8 mouse cellular contexts compared by ENCODE assay signal in the genomic region with DNA sequence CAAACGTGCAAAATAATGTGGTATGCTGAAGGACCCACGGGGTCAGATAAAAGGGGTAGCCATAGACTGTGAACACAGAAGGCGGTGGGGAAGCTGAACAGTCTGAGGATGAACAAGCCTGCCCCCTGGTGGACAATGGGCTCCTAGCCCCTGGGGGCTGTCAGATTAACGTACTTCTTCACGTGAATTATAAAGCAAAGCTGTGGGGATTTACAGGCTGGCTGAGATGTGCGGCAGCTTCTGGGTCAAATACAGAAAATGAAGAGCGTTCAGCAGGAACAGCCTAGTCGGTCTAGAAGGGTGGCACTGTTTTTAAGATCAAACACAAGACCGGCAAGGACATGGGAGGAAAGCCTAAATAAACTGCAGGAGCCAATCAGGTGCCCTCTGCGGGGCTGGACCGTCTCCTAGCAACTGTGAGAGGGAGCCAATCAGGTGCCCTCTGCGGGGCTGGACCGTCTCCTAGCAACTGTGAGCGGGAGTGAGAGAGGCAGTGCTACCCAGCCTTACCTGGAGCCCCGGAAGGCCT. TPM values are rescaled to one million over a fixed set of nuclear protein-coding genes. Genes with fewer than 3 reads are reported as not detected.
DNase-seq lines count a peak whose midpoint lies in the region; ATAC-seq and TF ChIP-seq lines count a peak whose summit lies in the region.

No protein-coding gene starts in this region.

- peak; percentile 53 for DNase-seq in adrenal gland, adult 2 months
- peak; percentile 51 for DNase-seq in embryo, embryonic 11.5 days (ENCODE audit: low read depth, low spot score)
- DNase-seq in heart, adult 2 months = peak; percentile 18 to 64
- DNase-seq in kidney, adult 2 months = peak; percentile 54
- peak; percentile 80 for DNase-seq in left cerebral cortex, postnatal 4 days
- peak; percentile 91 for DNase-seq in midbrain, embryonic 14.5 days
- peak; percentile 61 for DNase-seq in stomach, postnatal 0 days (ENCODE audit: low spot score)

- H3ac ChIP-seq in C2C12 (ENCODE audit: control insufficient read depth, insufficient read length, low read depth) = no peak overlapping the region

- H3K36me3 ChIP-seq in C2C12 (ENCODE audit: control insufficient read depth, insufficient read depth) = peaks cover 9% of the 10 kb centered on the region
- peaks cover 5% of the 10 kb centered on the region for H3K36me3 ChIP-seq in heart, adult 2 months (ENCODE audit: control insufficient read depth, insufficient read depth, low read length)
- H3K36me3 ChIP-seq in kidney, adult 2 months (ENCODE audit: control insufficient read depth, insufficient read depth, low read length) = peaks cover 2% of the 10 kb centered on the region; the same call in 1 of the 2 replicates
- H3K36me3 ChIP-seq in midbrain, embryonic 14.5 days (ENCODE audit: control insufficient read depth, insufficient read depth, low read length) = peaks cover 27% of the 10 kb centered on the region
- no peaks in the 10 kb centered on the region; the same call in 1 of the 2 replicates for H3K36me3 ChIP-seq in stomach, postnatal 0 days (ENCODE audit: control insufficient read depth, insufficient read depth, low read length)

- no peaks in the 10 kb centered on the region for H3K27me3 ChIP-seq in C2C12 (ENCODE audit: control insufficient read depth, insufficient read depth, insufficient read length)
- no peaks in the 10 kb centered on the region for H3K27me3 ChIP-seq in heart, adult 2 months (ENCODE audit: control insufficient read depth, insufficient read depth, low read length)
- H3K27me3 ChIP-seq in kidney, adult 2 months (replicated peaks; ENCODE audit: control insufficient read depth, insufficient read depth, low read length) = no peaks in the 10 kb centered on the region
- no peaks in the 10 kb centered on the region for H3K27me3 ChIP-seq in midbrain, embryonic 14.5 days (ENCODE audit: control insufficient read depth, insufficient read depth, low read length)
- H3K27me3 ChIP-seq in stomach, postnatal 0 days (ENCODE audit: control insufficient read depth, insufficient read depth, low read length) = no peaks in the 10 kb centered on the region

- TF ChIP-seq POLR2A in heart, adult 2 months (IDR thresholded peaks at IDR 0.05; ENCODE audit: insufficient read depth, low read depth, low read length) = no peak
- TF ChIP-seq POLR2A in kidney, adult 2 months (IDR thresholded peaks at IDR 0.05; ENCODE audit: low read depth, low read length) = no peak

- intact Hi-C loops in heart, adult 2 months (cut with DNase I) = no loop called here
- intact Hi-C loops in left cerebral cortex, postnatal 4 days (cut with DNase I) = no loop called here

- ATAC-seq in midbrain, embryonic 14.5 days (ENCODE audit: low FRiP score, low TSS enrichment) = peak; percentile 98
- ATAC-seq in stomach, postnatal 0 days (ENCODE audit: low FRiP score, low TSS enrichment) = peak; percentile 75; the same call in 1 of the 2 replicates

- no peak overlapping the region for H3K9ac ChIP-seq in heart, adult 2 months (ENCODE audit: low read depth, low read length)
- H3K9ac ChIP-seq in midbrain, embryonic 14.5 days (replicated peaks; ENCODE audit: low read length) = no peak overlapping the region
- no peak overlapping the region for H3K9ac ChIP-seq in stomach, postnatal 0 days (ENCODE audit: low read length)

- WGBS in heart, adult 2 months = 47% methylated on average over 15 of the region's 15 CpGs
- 45% methylated on average over 15 of the region's 15 CpGs for WGBS in kidney, adult 2 months
- WGBS in midbrain, embryonic 14.5 days = 3% methylated on average over 15 of the region's 15 CpGs
- 30% methylated on average over 15 of the region's 15 CpGs for WGBS in stomach, postnatal 0 days

- H3K4me3 ChIP-seq in C2C12 (ENCODE audit: insufficient read depth, poor library complexity, severe bottlenecking) = no peak overlapping the region
- H3K4me3 ChIP-seq in heart, adult 2 months = no peak overlapping the region
- no peak overlapping the region for H3K4me3 ChIP-seq in kidney, adult 2 months (ENCODE audit: insufficient read depth, low read depth, low read length)
- peak overlapping the region; percentile 35 for H3K4me3 ChIP-seq in midbrain, embryonic 14.5 days (replicated peaks; ENCODE audit: low read depth, low read length)
- no peak overlapping the region for H3K4me3 ChIP-seq in stomach, postnatal 0 days (ENCODE audit: low read depth, low read length)

- no peaks in the 10 kb centered on the region for H3K79me2 ChIP-seq in C2C12 (ENCODE audit: control insufficient read depth, insufficient read depth)
- H3K79me2 ChIP-seq in heart, adult 2 months (replicated peaks; ENCODE audit: control insufficient read depth, insufficient read depth, low read length) = no peaks in the 10 kb centered on the region

- peak; percentile 1 for TF ChIP-seq CTCF in C2C12 (IDR thresholded peaks at IDR 0.05; ENCODE audit: control insufficient read depth, insufficient read depth, insufficient read length)
- TF ChIP-seq CTCF in heart, adult 2 months (IDR thresholded peaks at IDR 0.05) = peak; percentile 89
- TF ChIP-seq CTCF in kidney, adult 2 months (conservative IDR thresholded peaks at IDR 0.05; ENCODE audit: insufficient read depth, insufficient read length, low read depth, low read length) = peak; percentile 64
- TF ChIP-seq CTCF in stomach, postnatal 0 days (IDR thresholded peaks at IDR 0.05; ENCODE audit: low read depth) = peak; percentile 78

- peaks cover 5% of the 10 kb centered on the region; the same call in 1 of the 2 replicates for H3K9me3 ChIP-seq in midbrain, embryonic 14.5 days (ENCODE audit: control insufficient read depth, low read length)
- H3K9me3 ChIP-seq in stomach, postnatal 0 days (ENCODE audit: control insufficient read depth, low read length) = 0 out of 2 replicates have a peak, but pooled peaks cover 2% of the 10 kb centered on the region

- peaks cover 3% of the 10 kb centered on the region; the same call in 1 of the 2 replicates for H3K4me1 ChIP-seq in heart, adult 2 months (ENCODE audit: control insufficient read depth, insufficient read depth, low read length)
- H3K4me1 ChIP-seq in kidney, adult 2 months (ENCODE audit: control insufficient read depth, insufficient read depth, low read length) = no peaks in the 10 kb centered on the region
- H3K4me1 ChIP-seq in midbrain, embryonic 14.5 days (ENCODE audit: control insufficient read depth, insufficient read depth, low read length) = peaks cover 3% of the 10 kb centered on the region
- no peaks in the 10 kb centered on the region for H3K4me1 ChIP-seq in stomach, postnatal 0 days (replicated peaks; ENCODE audit: control insufficient read depth, insufficient read depth)

- H3K27ac ChIP-seq in heart, adult 2 months = no peak overlapping the region
- no peak overlapping the region for H3K27ac ChIP-seq in kidney, adult 2 months (ENCODE audit: insufficient read depth, low read depth, low read length)
- H3K27ac ChIP-seq in midbrain, embryonic 14.5 days (replicated peaks; ENCODE audit: low read depth, low read length) = peak overlapping the region; percentile 63
- H3K27ac ChIP-seq in stomach, postnatal 0 days (replicated peaks) = no peak overlapping the region

- H3K79me3 ChIP-seq in C2C12 (ENCODE audit: low read depth) = no peaks in the 10 kb centered on the region

- H3K4me2 ChIP-seq in midbrain, embryonic 14.5 days (ENCODE audit: low read length) = peak overlapping the region; percentile 51
- H3K4me2 ChIP-seq in stomach, postnatal 0 days (replicated peaks; ENCODE audit: low read depth) = no peak overlapping the region

- TF ChIP-seq EP300 in heart, adult 2 months (IDR thresholded peaks at IDR 0.05; ENCODE audit: insufficient read depth, low read depth, low read length) = no peak
- no peak for TF ChIP-seq EP300 in stomach, postnatal 0 days (optimal IDR thresholded peaks at IDR 0.05)

TF ChIP-seq in C2C12, 6 proteins besides CTCF, POLR2A, EP300 and RAD21:
- TF ChIP-seq CEBPB (IDR thresholded peaks at IDR 0.05; ENCODE audit: low read depth) (no peak), MYOD1 (IDR thresholded peaks at IDR 0.05; ENCODE audit: control insufficient read depth, insufficient read length, low read depth) (no peak), MYOG (IDR thresholded peaks at IDR 0.05; ENCODE audit: control insufficient read depth, extremely low read depth, insufficient read length) (no peak), USF1 (IDR thresholded peaks at IDR 0.05; ENCODE audit: low read depth) (no peak), FOSL1 (IDR thresholded peaks at IDR 0.05; ENCODE audit: insufficient read depth, low read length, poor library complexity, severe bottlenecking) (no peak), MAX (IDR thresholded peaks at IDR 0.05) (no peak)
TF ChIP-seq in C2C12: peak in this region for 0.

RNA-seq across cellular contexts. Expression of gene Zfp169, which starts 15.5 kb away (rescaled TPM):
- 1.8 TPM for polyA plus RNA-seq in C2C12 (2012; fragmentation: generic; extraction: Trizol)
- total RNA-seq in adrenal gland, adult 2 months (2021) = 1 to 10 TPM; 6.5 to 6.9 TPM
- 2.6 and 2.7 TPM in 2 replicates for polyA plus RNA-seq in adrenal gland, adult 2 months (2012; rRNA removed)
- 1 to 10 TPM; 5.0 to 7.0 TPM for total RNA-seq in heart, adult 2 months (2021)
- polyA plus RNA-seq in heart, adult 2 months (2012; rRNA removed) = 4.2 and 7.2 TPM in 2 replicates
- polyA plus RNA-seq in kidney, adult 2 months (2012; rRNA removed) = 5.3 and 5.9 TPM in 2 replicates
- total RNA-seq in left cerebral cortex, postnatal 4 days (2021) = 10 to 100 TPM; 19.5 to 24.2 TPM
- polyA plus RNA-seq in midbrain, embryonic 14.5 days (2014; fragmentation: Nextera tagmentation; extraction: Ambion mirVana) = 6.8 and 7.4 TPM in 2 replicates
- polyA plus RNA-seq in stomach, postnatal 0 days (2015; fragmentation: Nextera tagmentation; extraction: Ambion mirVana) = 1.3 and 1.9 TPM in 2 replicates

RNA-seq across cellular contexts. Expression of gene A830005F24Rik, which starts 15.6 kb away (rescaled TPM):
- 0.33 TPM for polyA plus RNA-seq in C2C12 (2012; fragmentation: generic; extraction: Trizol)
- not detected for total RNA-seq in adrenal gland, adult 2 months (2021)
- not detected in 2 replicates for polyA plus RNA-seq in adrenal gland, adult 2 months (2012; rRNA removed)
- under 1 TPM in 1 of 2 experiments, not detected in 1; 0.30 TPM for total RNA-seq in heart, adult 2 months (2021)
- polyA plus RNA-seq in heart, adult 2 months (2012; rRNA removed) = 0.23 TPM in 1 of 2 replicates, not detected in the other
- polyA plus RNA-seq in kidney, adult 2 months (2012; rRNA removed) = not detected in 2 replicates
- 1 to 10 TPM; 1.2 to 2.4 TPM for total RNA-seq in left cerebral cortex, postnatal 4 days (2021)
- polyA plus RNA-seq in midbrain, embryonic 14.5 days (2014; fragmentation: Nextera tagmentation; extraction: Ambion mirVana) = 2.6 and 3.1 TPM in 2 replicates
- 0.36 and 0.56 TPM in 2 replicates for polyA plus RNA-seq in stomach, postnatal 0 days (2015; fragmentation: Nextera tagmentation; extraction: Ambion mirVana)

Comparison
In these comparisons a context has a peak if more than half of its experiments do, and no peak if none do; other contexts are left out.
1. CTCF ChIP-seq: peak in every context shown above with its lines; median percentile 89 in heart, adult 2 months; 78 in stomach, postnatal 0 days; 64 in kidney, adult 2 months; 1 in C2C12.
2. DNase-seq: peak in every context shown above with its lines; median percentile 91 in midbrain, embryonic 14.5 days; 80 in left cerebral cortex, postnatal 4 days; 61 in stomach, postnatal 0 days; 54 in kidney, adult 2 months; 53 in adrenal gland, adult 2 months; 51 in embryo, embryonic 11.5 days; 41 in heart, adult 2 months.